Mouse (Mus musculus) intestine, embryonic 15.5 days (tissue): ENCODE measurements around the gene Amigo3. TPM values are rescaled to one million over a fixed set of nuclear protein-coding genes. Genes with fewer than 3 reads are reported as not detected.
"Not testable (repeated sequence)": the region's sequence is repeated elsewhere in the genome, so short reads cannot be mapped to it uniquely, and the experiment has no call there.

Experiments used
- ATAC-seq: fragments of 200-750 bp; cut with Nextera tagmentation; 2 replicates; pipeline ENCODE4 v1.8.0; 2017; ENCODE audit warnings: moderate TSS enrichment, moderate library complexity
- H3K27ac ChIP-seq: fragments of 300-500 bp; sonication (generic); 2 replicates; pipeline ENCODE4 v1.5.1; 2015; ENCODE audit warnings: mild to moderate bottlenecking, inconsistent platforms
- H3K27me3 ChIP-seq: fragments of 300-500 bp; sonication (generic); replicated peaks from 2 replicates; pipeline ENCODE4 v1.6.1; 2015; ENCODE audit warnings: inconsistent platforms
- H3K36me3 ChIP-seq: fragments of 300-500 bp; sonication (generic); 2 replicates; pipeline ENCODE4 v1.6.1; 2015; ENCODE audit warnings: inconsistent platforms
- H3K4me1 ChIP-seq: fragments of 300-500 bp; sonication (generic); replicated peaks from 2 replicates; pipeline ENCODE4 v1.6.1; 2015; ENCODE audit warnings: inconsistent platforms
- H3K4me2 ChIP-seq: fragments of 300-500 bp; sonication (generic); replicated peaks from 2 replicates; pipeline ENCODE4 v1.6.1; 2015; ENCODE audit warnings: mild to moderate bottlenecking, inconsistent platforms
- H3K4me3 ChIP-seq: fragments of 300-500 bp; sonication (generic); replicated peaks from 2 replicates; pipeline ENCODE4 v1.5.1; 2015; ENCODE audit warnings: inconsistent platforms
- H3K9ac ChIP-seq: fragments of 300-500 bp; sonication (generic); 2 replicates; pipeline ENCODE4 v1.6.1; 2015; ENCODE audit warnings: inconsistent platforms
- H3K9me3 ChIP-seq: fragments of 300-500 bp; sonication (generic); 2 replicates; pipeline ENCODE4 v1.6.1; 2016; ENCODE audit warnings: inconsistent platforms
- WGBS: fragments of 180-500 bp; shearing (Covaris S2); methylation state at CpG from one replicate; pipeline ENCODE4 v1.1.7; 2015; 5-methylcytosine and 5-hydroxymethylcytosine counted together
- polyA plus RNA-seq: library from polyadenylated mRNA; unstranded; fragments of >200 nt; fragmentation: Nextera tagmentation; extraction: Ambion mirVana; gene quantifications from 2 replicates; pipeline ENCODE4 v1.2.1, GENCODE M21; 2015

The Amigo3 gene
- polyA plus RNA-seq = 3.1 and 3.2 TPM in 2 replicates

DNA sequence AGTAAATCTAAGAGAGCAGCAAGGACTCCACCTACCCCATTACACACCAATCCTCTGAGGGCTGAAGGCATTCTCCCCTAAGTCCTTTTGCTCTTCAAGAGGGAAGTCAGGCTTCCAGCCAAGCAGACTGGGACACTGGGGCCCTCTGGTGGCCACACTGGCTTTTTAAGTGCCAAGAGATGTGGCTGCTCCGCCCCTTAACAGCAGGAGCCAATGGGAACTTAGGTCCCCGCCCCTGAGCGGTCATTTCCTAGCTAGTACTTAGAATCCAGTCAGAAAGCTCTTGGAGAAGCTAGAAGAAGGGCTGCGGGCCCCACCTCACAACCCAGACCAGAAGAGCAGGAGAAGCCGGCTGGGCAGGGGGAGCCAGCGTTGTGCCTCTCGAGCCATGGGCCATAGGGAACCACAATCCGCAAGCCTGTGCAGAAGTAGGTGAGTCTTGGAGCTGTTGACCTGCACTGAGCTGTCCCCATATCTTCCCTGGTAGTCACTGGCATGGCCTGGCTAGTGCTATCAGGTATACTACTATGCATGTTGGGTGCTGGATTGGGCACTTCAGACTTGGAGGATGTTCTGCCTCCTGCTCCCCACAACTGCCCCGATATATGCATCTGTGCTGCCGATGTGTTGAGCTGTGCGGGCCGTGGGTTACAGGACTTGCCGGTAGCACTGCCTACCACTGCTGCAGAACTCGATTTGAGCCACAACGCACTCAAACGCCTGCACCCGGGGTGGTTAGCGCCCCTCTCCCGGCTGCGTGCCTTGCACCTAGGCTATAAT, at the start of gene Amigo3:
TSS of gene Amigo3 (plus strand) at position 275 of the 780 bp plus-strand sequence.
- Histone ChIP-seq H3K27me3 (no peaks in the 10 kb centered on the region), H3K36me3 (peaks cover 26% of the 10 kb centered on the region), H3K4me2 (peak within 1 kb of the TSS; percentile 47), H3K9ac (peak within 1 kb of the TSS; percentile 8; the same call in 1 of the 2 replicates), H3K4me1 (peaks cover 40% of the 10 kb centered on the region), H3K9me3 (no peaks in the 10 kb centered on the region), H3K27ac (peak within 1 kb of the TSS; percentile 38), H3K4me3 (no peak within 1 kb of the TSS; the same call in 1 of the 2 replicates)
- peak; percentile 54 for ATAC-seq
- WGBS = 53% methylated on average over 20 of the region's 20 CpGs

DNA sequence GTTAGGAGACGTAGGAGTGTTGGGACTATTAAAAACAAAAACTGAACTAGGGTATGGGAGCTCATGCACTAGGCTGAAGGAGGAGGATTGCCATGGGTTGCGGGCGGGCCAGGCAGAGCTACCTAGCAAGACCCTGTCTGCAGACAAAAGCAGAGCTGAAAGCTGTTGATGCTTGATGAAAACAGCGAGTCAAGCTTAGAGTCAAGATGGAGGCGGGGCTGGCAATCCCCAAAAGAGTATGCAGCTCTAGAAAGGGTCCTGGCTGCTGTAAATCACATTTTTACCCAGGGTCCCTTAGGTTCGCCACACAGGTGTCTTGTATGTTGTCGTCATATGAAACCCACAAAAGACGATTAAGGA, 49.4 kb upstream of the Amigo3 start:
- H3K4me3 ChIP-seq = peak overlapping the region; percentile 100
- H3K9ac ChIP-seq = peak overlapping the region; percentile 99
- no peak for ATAC-seq
- no peaks in the 10 kb centered on the region for H3K9me3 ChIP-seq
- peak overlapping the region; percentile 95; the same call in 1 of the 2 replicates for H3K27ac ChIP-seq
- 14% methylated on average over 8 of the region's 8 CpGs for WGBS
- peaks cover 12% of the 10 kb centered on the region for H3K4me1 ChIP-seq
- no peaks in the 10 kb centered on the region for H3K36me3 ChIP-seq
- peak overlapping the region; percentile 73 for H3K4me2 ChIP-seq
- H3K27me3 ChIP-seq = no peaks in the 10 kb centered on the region

DNA sequence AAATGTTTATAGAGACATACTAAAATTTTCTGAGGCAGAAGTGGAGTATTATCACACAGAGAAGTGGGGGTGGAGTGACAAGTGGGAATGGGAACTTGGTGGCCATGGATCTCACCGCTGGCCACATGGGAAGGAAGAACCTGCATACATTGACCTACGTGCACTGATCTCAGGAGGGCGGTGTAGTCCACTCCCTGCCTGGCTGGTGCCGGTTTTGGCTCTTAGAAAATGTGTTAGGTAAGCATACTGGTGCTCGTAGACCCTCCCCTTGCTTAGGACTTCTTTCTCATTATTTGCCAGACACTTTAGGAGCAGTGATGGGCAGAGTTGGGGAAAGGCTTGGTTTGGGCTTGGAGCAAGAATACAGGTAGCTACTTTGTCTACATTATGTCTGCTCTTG, 44.9 kb upstream of the Amigo3 start:
- ATAC-seq = no peak
- Histone ChIP-seq H3K9me3 (no peaks in the 10 kb centered on the region), H3K27ac (no peak overlapping the region), H3K27me3 (no peaks in the 10 kb centered on the region), H3K9ac (no peak overlapping the region), H3K4me1 (peaks cover 12% of the 10 kb centered on the region), H3K4me3 (no peak overlapping the region), H3K36me3 (no peaks in the 10 kb centered on the region), H3K4me2 (no peak overlapping the region)
- 90% methylated on average over 5 of the region's 5 CpGs for WGBS

DNA sequence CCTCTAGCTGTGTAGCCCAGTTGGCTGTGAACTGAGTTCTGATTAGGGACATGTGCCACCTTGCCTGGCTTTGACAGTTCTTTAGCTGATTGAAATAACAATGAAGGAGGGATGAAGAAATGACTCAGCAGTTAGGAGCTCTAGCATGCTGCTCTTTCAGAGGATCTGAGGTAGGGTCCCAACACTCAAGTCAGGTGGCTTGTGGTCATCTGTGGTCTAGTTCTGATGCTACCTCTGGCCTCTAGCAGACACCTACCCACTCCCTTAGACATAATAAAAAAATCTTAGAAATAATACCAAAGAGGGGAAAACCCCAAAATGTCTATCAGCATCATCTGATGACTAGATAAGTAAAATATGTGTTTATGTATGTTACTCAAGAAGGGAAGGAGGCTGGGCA, 42.6 kb upstream of the Amigo3 start:
- Histone ChIP-seq H3K4me2 (no peak overlapping the region), H3K4me1 (0 out of 2 replicates have a peak, but pooled peaks cover 5% of the 10 kb centered on the region), H3K9me3 (no peaks in the 10 kb centered on the region), H3K4me3 (no peak overlapping the region), H3K36me3 (no peaks in the 10 kb centered on the region), H3K27me3 (no peaks in the 10 kb centered on the region), H3K9ac (no peak overlapping the region), H3K27ac (no peak overlapping the region)
- ATAC-seq = no peak

DNA sequence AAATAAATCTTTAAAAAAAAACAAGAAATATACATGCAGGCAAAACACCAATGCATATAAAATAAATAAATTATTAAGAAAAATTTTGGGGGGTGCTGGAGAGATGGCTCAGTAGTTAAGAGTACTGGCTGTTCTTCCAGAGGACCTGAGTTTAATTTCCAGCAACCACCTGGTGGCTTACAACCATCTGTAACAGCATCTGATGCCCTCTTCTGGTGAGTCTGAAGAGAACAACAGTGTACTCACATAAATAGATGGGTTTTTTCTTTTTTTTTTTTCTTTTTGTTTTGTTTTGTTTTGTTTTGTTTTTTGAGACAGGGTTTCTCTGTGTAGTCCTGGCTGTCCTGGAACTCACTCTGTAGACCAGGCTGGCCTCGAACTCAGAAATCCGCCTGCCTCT, 39.4 kb upstream of the Amigo3 start:
- H3K4me2 ChIP-seq, H3K27me3 ChIP-seq, H3K4me1 ChIP-seq, H3K9me3 ChIP-seq, ATAC-seq, H3K27ac ChIP-seq, H3K36me3 ChIP-seq, H3K4me3 ChIP-seq, H3K9ac ChIP-seq: not testable (repeated sequence)
- WGBS = 91% methylated on average over 2 of the region's 2 CpGs

DNA sequence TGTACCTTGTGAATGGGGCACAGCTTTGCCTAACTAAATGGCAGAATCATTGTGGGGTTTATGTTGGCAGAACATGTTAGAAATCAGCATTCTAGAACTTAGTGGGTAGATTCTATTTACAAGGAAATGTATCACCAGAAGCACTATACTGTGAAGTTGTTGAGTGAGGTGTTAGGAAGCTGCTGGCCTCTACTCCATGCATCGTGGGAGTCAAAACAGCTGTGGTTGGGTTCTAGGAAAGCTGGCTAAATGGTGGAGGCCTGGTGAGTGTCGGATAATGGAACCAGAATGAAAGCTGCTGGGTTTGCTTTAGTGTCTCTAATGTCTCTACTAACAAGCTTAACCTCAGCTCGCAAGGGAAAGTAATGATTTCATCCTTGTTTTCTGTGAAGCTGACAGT, 35.8 kb upstream of the Amigo3 start:
- 87% methylated on average over 3 of the region's 3 CpGs for WGBS
- no peak for ATAC-seq
- no peaks in the 10 kb centered on the region for H3K27me3 ChIP-seq
- no peak overlapping the region for H3K4me2 ChIP-seq
- H3K4me3 ChIP-seq = no peak overlapping the region
- H3K36me3 ChIP-seq = no peaks in the 10 kb centered on the region
- no peak overlapping the region for H3K9ac ChIP-seq
- H3K4me1 ChIP-seq = no peaks in the 10 kb centered on the region
- no peaks in the 10 kb centered on the region for H3K9me3 ChIP-seq
- H3K27ac ChIP-seq = no peak overlapping the region

DNA sequence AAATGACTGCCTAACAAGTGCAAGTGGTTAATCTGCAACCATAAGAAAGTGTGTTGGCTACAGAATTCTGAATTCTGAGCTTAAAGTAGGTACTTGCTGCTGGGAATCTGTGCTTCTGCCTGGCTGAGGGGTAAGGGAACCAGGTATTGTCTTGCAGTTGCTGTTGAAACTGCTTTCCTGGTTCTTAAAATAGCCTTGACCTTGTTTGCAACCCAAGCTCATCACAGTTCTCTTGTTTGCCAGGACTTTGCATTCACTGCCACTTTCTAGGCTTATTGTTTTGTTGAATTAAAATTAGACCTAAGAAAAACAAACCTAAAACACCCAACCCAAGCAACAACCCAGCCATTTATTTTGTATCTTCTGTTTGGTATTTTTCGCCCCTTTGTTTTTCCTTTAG, 32.2 kb upstream of the Amigo3 start:
- H3K27me3 ChIP-seq = no peaks in the 10 kb centered on the region
- H3K9me3 ChIP-seq = no peaks in the 10 kb centered on the region
- H3K4me1 ChIP-seq = no peaks in the 10 kb centered on the region
- no peak overlapping the region for H3K4me2 ChIP-seq
- no peak overlapping the region for H3K4me3 ChIP-seq
- 90% methylated on average over 1 of the region's 1 CpGs for WGBS
- H3K36me3 ChIP-seq = peaks cover 9% of the 10 kb centered on the region; the same call in 1 of the 2 replicates
- no peak for ATAC-seq
- H3K27ac ChIP-seq = no peak overlapping the region
- no peak overlapping the region for H3K9ac ChIP-seq

DNA sequence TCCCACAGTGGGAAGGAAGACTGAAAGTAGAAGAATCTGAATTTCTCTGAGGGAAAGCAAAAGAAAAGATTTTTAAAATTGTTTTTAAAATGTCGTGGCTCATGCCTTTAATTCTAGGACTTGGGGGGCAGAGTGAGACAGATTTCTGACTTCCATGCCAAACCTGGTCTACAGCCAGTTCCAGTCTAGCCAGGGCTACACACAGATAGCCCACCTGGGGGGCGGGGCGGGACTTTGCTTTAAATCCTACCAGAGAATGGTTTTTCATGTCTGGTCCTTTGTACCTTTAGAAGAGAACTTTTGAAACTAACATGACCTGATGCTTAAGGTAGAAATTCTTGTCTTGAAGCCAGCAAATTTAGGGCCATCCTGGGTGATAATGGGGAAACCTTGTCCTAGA, 29.7 kb upstream of the Amigo3 start:
- no peak for ATAC-seq
- Histone ChIP-seq H3K27me3 (no peaks in the 10 kb centered on the region), H3K4me2 (no peak overlapping the region), H3K4me1 (no peaks in the 10 kb centered on the region), H3K9ac (no peak overlapping the region), H3K4me3 (no peak overlapping the region), H3K27ac (no peak overlapping the region), H3K36me3 (peaks cover 16% of the 10 kb centered on the region), H3K9me3 (no peaks in the 10 kb centered on the region)
- WGBS = 91% methylated on average over 3 of the region's 3 CpGs

DNA sequence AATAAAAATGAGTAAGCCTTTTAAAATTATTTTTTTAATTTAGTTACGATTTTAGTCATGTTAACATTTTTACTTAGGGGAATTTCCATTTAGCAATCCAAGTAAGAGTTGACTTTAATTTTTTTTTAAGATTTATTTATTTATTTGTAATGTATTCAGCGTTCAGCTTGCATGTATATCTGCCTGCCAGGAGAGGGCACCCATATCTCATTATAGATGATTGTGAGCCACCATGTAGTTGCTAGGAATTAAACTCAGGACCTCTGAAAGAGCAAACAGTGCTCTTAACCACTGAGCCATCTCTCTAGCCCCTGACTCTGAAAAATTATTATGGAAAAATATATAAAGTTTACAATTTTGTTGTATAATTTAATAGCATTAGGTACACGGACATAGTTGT, 26.4 kb upstream of the Amigo3 start:
- WGBS = 89% methylated on average over 3 of the region's 3 CpGs
- no peak overlapping the region for H3K4me2 ChIP-seq
- no peak overlapping the region for H3K4me3 ChIP-seq
- no peaks in the 10 kb centered on the region for H3K9me3 ChIP-seq
- no peak overlapping the region for H3K27ac ChIP-seq
- H3K9ac ChIP-seq = no peak overlapping the region
- ATAC-seq = no peak
- H3K36me3 ChIP-seq = peaks cover 21% of the 10 kb centered on the region
- H3K27me3 ChIP-seq = no peaks in the 10 kb centered on the region
- H3K4me1 ChIP-seq = no peaks in the 10 kb centered on the region

DNA sequence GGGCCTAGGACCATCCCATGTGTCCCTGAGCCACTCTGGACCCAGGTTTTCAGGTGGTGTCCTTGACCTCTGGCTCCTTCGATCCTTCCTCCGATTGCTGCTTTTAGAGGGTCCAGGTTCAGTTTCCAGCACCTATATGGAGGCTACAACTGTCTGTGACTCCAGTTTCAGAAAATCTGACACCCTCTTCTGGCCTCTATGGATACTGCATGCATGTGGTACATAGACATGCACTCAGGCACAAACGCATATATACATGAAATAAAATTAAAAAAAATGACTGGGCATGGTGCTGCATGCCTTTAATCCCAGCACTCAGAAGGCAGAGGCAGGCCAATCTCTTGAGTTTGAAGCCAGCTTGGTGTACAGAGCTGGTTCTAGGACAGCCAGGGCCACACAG, 25.1 kb upstream of the Amigo3 start:
- ATAC-seq = no peak
- Histone ChIP-seq H3K9me3 (no peaks in the 10 kb centered on the region), H3K9ac (no peak overlapping the region), H3K27ac (no peak overlapping the region), H3K4me3 (no peak overlapping the region), H3K36me3 (peaks cover 25% of the 10 kb centered on the region), H3K27me3 (no peaks in the 10 kb centered on the region), H3K4me1 (no peaks in the 10 kb centered on the region), H3K4me2 (no peak overlapping the region)
- 96% methylated on average over 3 of the region's 3 CpGs for WGBS

DNA sequence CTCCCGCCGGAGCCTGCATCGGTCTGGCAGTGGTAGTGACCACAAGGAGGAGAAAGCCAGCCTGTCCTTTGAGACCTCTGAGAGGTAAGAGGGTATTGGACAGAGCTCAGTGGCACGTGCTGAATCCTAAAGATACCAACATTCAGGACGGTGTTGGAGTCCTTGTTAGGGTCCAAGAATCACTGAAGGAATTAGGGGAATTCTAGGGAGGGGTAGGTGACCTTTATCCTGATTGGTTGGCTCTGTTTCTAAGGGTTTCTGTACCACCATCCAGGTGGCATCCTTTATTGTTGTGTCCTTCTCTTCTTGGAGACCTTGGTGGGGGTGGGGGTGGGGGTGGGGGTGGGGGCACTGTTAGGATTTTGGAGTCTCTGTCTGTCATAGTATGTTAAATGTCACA, 20.8 kb upstream of the Amigo3 start:
- H3K9me3 ChIP-seq = no peaks in the 10 kb centered on the region
- H3K27ac ChIP-seq = no peak overlapping the region
- H3K36me3 ChIP-seq = peaks cover 24% of the 10 kb centered on the region
- no peaks in the 10 kb centered on the region for H3K4me1 ChIP-seq
- no peaks in the 10 kb centered on the region for H3K27me3 ChIP-seq
- no peak overlapping the region for H3K4me3 ChIP-seq
- H3K9ac ChIP-seq = no peak overlapping the region
- ATAC-seq = no peak
- no peak overlapping the region for H3K4me2 ChIP-seq
- WGBS = 93% methylated on average over 5 of the region's 5 CpGs

DNA sequence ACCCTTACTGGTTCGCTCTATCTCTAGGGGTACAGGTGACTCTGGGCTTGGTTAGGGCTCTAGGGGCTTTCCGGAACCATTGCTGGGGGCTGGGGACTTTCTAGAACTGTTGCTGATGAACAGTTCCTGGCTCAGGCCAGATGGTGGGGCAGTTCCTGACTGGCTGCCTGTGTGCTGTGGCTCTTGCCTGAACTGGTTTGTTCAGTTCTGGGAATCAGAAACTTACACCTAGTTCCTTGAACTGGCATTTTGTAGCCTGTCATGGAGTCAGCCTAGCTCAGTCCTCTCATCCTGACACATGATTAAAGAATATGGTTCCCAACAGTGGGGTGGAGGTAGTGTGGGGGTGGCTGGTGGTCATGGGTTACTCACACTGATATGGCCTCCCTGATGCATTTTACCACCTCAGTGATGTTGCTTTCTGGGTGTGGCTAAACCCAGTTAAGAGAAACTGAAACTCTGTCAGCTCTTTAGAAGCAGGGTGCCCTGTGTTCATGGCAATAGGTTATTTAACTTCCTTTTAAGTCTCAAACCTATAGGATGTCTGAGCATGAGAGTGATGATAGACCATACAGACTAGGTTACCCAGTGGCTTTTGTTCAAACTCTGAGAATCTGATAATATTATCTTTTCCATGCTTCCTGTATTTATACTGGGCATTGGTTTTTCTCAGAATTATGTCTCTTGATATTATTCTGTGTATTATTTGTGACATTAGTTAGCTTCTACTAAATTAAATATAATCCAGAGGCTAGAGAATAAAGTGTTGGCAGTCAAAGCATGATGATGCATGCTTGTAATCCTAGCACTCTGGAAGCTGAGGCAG, 17.4 kb upstream of the Amigo3 start:
- Histone ChIP-seq H3K36me3 (peaks cover 20% of the 10 kb centered on the region), H3K27me3 (no peaks in the 10 kb centered on the region), H3K27ac (0 out of 2 replicates have a peak overlapping the region, but pooled peaks have one; percentile 3), H3K9me3 (no peaks in the 10 kb centered on the region), H3K4me2 (no peak overlapping the region), H3K4me3 (no peak overlapping the region), H3K4me1 (no peaks in the 10 kb centered on the region), H3K9ac (no peak overlapping the region)
- ATAC-seq = peak; percentile 83
- 90% methylated on average over 2 of the region's 2 CpGs for WGBS
